31 mouse cellular contexts compared by ENCODE assay signal in the genomic region with DNA sequence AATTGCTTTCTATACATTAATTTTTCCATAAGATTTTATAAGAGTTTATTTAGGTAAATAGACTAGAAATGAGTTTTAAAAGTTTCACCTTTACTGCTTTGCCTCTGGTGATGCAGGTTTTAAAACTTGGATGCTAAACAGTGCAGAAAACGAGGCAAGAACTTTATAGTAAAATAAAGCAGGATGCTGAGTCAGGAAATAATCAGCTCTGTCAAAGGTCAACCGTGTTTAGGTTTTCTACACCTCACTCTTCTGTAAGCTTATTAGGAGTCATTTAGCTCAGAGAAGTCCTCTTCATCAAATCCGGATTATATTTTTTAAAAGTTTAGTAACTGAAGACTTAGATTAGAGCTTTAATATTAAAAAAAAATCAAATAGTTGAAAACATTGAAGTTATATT.
"Had no signal": no experiment of that assay in that cellular context is flagged by ENCODE, and none has a peak within 500 bp of the region (broad histone marks: within the 10 kb centered on the region; RNA-seq: fewer than 3 reads in every experiment).

No protein-coding gene starts in this region.

- H3K9ac ChIP-seq: heart, embryonic 12.5 days; heart, embryonic 13.5 days; heart, embryonic 15.5 days; hindbrain, embryonic 12.5 days; hindbrain, embryonic 13.5 days; hindbrain, embryonic 14.5 days; hindbrain, embryonic 15.5 days; intestine, embryonic 15.5 days; kidney, embryonic 15.5 days had no signal

- DNase-seq: heart, postnatal 10 days; heart, postnatal 14 days; heart, postnatal 36 days; heart, postnatal 4 days; kidney, adult 11 months; kidney, adult 18-20 months; kidney, adult 2 months; kidney, adult 8-10 months; kidney, adult 9 months; kidney, postnatal 10 days; kidney, postnatal 14 days; kidney, postnatal 25 days; kidney, postnatal 36 days; kidney, postnatal 4 days; layer of hippocampus, adult 9-11 months; layer of hippocampus, postnatal 36 days had no signal

- H3K27me3 ChIP-seq: heart, embryonic 12.5 days; heart, embryonic 13.5 days; heart, embryonic 15.5 days; hindbrain, embryonic 12.5 days; hindbrain, embryonic 13.5 days; hindbrain, embryonic 15.5 days; intestine, embryonic 15.5 days; kidney, embryonic 15.5 days had no signal

- H3K9me3 ChIP-seq: heart, embryonic 12.5 days; heart, embryonic 13.5 days; heart, embryonic 15.5 days; hindbrain, embryonic 10.5 days; hindbrain, embryonic 12.5 days; hindbrain, embryonic 13.5 days; hindbrain, embryonic 15.5 days; intestine, embryonic 15.5 days; kidney, embryonic 15.5 days had no signal

- H3K27ac ChIP-seq: heart, embryonic 13.5 days; heart, embryonic 15.5 days; hindbrain, embryonic 10.5 days; hindbrain, embryonic 12.5 days; hindbrain, embryonic 13.5 days; hindbrain, embryonic 14.5 days; hindbrain, embryonic 15.5 days; hindbrain, postnatal 0 days; intestine, embryonic 15.5 days; kidney, embryonic 15.5 days; kidney, postnatal 0 days; layer of hippocampus, adult 2 months; left cerebral cortex, adult 2 months had no signal

- H3K4me2 ChIP-seq: heart, embryonic 11.5 days; heart, embryonic 12.5 days; heart, embryonic 13.5 days; heart, embryonic 15.5 days; hindbrain, embryonic 12.5 days; hindbrain, embryonic 13.5 days; hindbrain, embryonic 14.5 days; hindbrain, embryonic 15.5 days; intestine, embryonic 15.5 days; kidney, embryonic 15.5 days had no signal

- H3K4me3 ChIP-seq: heart, embryonic 12.5 days; heart, embryonic 13.5 days; heart, embryonic 15.5 days; hindbrain, embryonic 10.5 days; hindbrain, embryonic 12.5 days; hindbrain, embryonic 13.5 days; hindbrain, embryonic 15.5 days; intestine, embryonic 15.5 days; kidney, embryonic 15.5 days; layer of hippocampus, adult 2 months; left cerebral cortex, adult 2 months had no signal
